Mouse (Mus musculus) midbrain, embryonic 15.5 days (tissue): ENCODE measurements around the gene Reps2. TPM values are rescaled to one million over a fixed set of nuclear protein-coding genes. Genes with fewer than 3 reads are reported as not detected.

ENCODE experiments used
- ATAC-seq: fragments of 200-750 bp; cut with Nextera tagmentation; replicated peaks from 2 replicates; pipeline ENCODE4 v1.8.0; 2017; ENCODE audit warnings: moderate TSS enrichment
- H3K27ac ChIP-seq: fragments of 300-500 bp; sonication (generic); 2 replicates; pipeline ENCODE4 v1.5.1; 2015; ENCODE audit warnings: mild to moderate bottlenecking, inconsistent platforms
- H3K27me3 ChIP-seq: fragments of 300-500 bp; sonication (generic); replicated peaks from 2 replicates; pipeline ENCODE4 v1.6.1; 2015; ENCODE audit warnings: inconsistent platforms
- H3K36me3 ChIP-seq: fragments of 300-500 bp; sonication (generic); replicated peaks from 2 replicates; pipeline ENCODE4 v1.6.1; 2015; ENCODE audit warnings: inconsistent platforms
- H3K4me1 ChIP-seq: fragments of 300-500 bp; sonication (generic); 2 replicates; pipeline ENCODE4 v1.6.1; 2015; ENCODE audit warnings: inconsistent platforms
- H3K4me2 ChIP-seq: fragments of 300-500 bp; sonication (generic); 2 replicates; pipeline ENCODE4 v1.6.1; 2015; ENCODE audit warnings: inconsistent platforms, mild to moderate bottlenecking, moderate library complexity
- H3K4me3 ChIP-seq: fragments of 300-500 bp; sonication (generic); 2 replicates; pipeline ENCODE4 v1.5.1; 2015; ENCODE audit warnings: mild to moderate bottlenecking, inconsistent platforms
- H3K9ac ChIP-seq: fragments of 300-500 bp; sonication (generic); 2 replicates; pipeline ENCODE4 v1.6.1; 2015; ENCODE audit warnings: mild to moderate bottlenecking, inconsistent platforms
- H3K9me3 ChIP-seq: fragments of 300-500 bp; sonication (generic); 2 replicates; pipeline ENCODE4 v1.6.1; 2016; ENCODE audit warnings: inconsistent platforms
- WGBS: fragments of 180-500 bp; shearing (Covaris S2); methylation state at CpG from one replicate; pipeline ENCODE4 v1.1.7; 2015; ENCODE audit warnings: mixed read lengths; 5-methylcytosine and 5-hydroxymethylcytosine counted together
- polyA plus RNA-seq: library from polyadenylated mRNA; unstranded; fragments of >200 nt; fragmentation: Nextera tagmentation; extraction: Ambion mirVana; gene quantifications from 2 replicates; pipeline ENCODE4 v1.2.1, GENCODE M21; 2015

The Reps2 gene
- polyA plus RNA-seq, 1 experiment from 2014 or later: 4.6 TPM

GRCm38 (mm10) chrX:162455364-162455763 is 188.1 kb downstream of the Reps2 start:
- no peaks in the 10 kb centered on the region for H3K36me3 ChIP-seq
- no peak overlapping the region for H3K4me3 ChIP-seq
- peaks cover 8% of the 10 kb centered on the region; the same call in 1 of the 2 replicates for H3K27me3 ChIP-seq
- no peak overlapping the region for H3K9ac ChIP-seq
- WGBS: 80% methylated on average over 1 of the region's 1 CpGs
- no peaks in the 10 kb centered on the region for H3K4me1 ChIP-seq
- ATAC-seq: no peak
- H3K4me2 ChIP-seq: no peak overlapping the region
- no peak overlapping the region for H3K27ac ChIP-seq
- H3K9me3 ChIP-seq: no peaks in the 10 kb centered on the region

GRCm38 (mm10) chrX:162453821-162454402 is 189.5 kb downstream of the Reps2 start:
- peaks cover 14% of the 10 kb centered on the region; the same call in 1 of the 2 replicates for H3K27me3 ChIP-seq
- H3K9ac ChIP-seq: no peak overlapping the region
- no peak for ATAC-seq
- H3K4me2 ChIP-seq: no peak overlapping the region
- H3K4me1 ChIP-seq: no peaks in the 10 kb centered on the region
- 69% methylated on average over 7 of the region's 7 CpGs for WGBS
- no peaks in the 10 kb centered on the region for H3K36me3 ChIP-seq
- no peak overlapping the region for H3K4me3 ChIP-seq
- no peaks in the 10 kb centered on the region for H3K9me3 ChIP-seq
- no peak overlapping the region for H3K27ac ChIP-seq

- ATAC-seq: no peak
- Histone ChIP-seq H3K27me3 (peaks cover 14% of the 10 kb centered on the region; the same call in 1 of the 2 replicates), H3K9me3 (no peaks in the 10 kb centered on the region), H3K9ac (no peak overlapping the region), H3K4me3 (no peak overlapping the region), H3K4me2 (no peak overlapping the region), H3K36me3 (no peaks in the 10 kb centered on the region), H3K27ac (no peak overlapping the region), H3K4me1 (no peaks in the 10 kb centered on the region)
Measured at GRCm38 (mm10) chrX:162452642-162453041, 190.8 kb downstream of the Reps2 start.

GRCm38 (mm10) chrX:162447974-162448373 is 195.5 kb downstream of the Reps2 start:
- Histone ChIP-seq H3K4me1 (no peaks in the 10 kb centered on the region), H3K4me2 (no peak overlapping the region), H3K36me3 (no peaks in the 10 kb centered on the region), H3K4me3 (no peak overlapping the region), H3K27me3 (0 out of 2 replicates have a peak, but pooled peaks cover 9% of the 10 kb centered on the region), H3K9me3 (no peaks in the 10 kb centered on the region), H3K9ac (no peak overlapping the region), H3K27ac (no peak overlapping the region)
- WGBS: 68% methylated on average over 6 of the region's 6 CpGs
- no peak for ATAC-seq

GRCm38 (mm10) chrX:162446678-162447318 is 196.7 kb downstream of the Reps2 start:
- H3K9me3 ChIP-seq: no peaks in the 10 kb centered on the region
- H3K36me3 ChIP-seq: no peaks in the 10 kb centered on the region
- no peaks in the 10 kb centered on the region for H3K4me1 ChIP-seq
- H3K9ac ChIP-seq: no peak overlapping the region
- H3K27ac ChIP-seq: no peak overlapping the region
- 90% methylated on average over 2 of the region's 2 CpGs for WGBS
- H3K4me3 ChIP-seq: no peak overlapping the region
- ATAC-seq: no peak
- 0 out of 2 replicates have a peak, but pooled peaks cover 9% of the 10 kb centered on the region for H3K27me3 ChIP-seq
- no peak overlapping the region for H3K4me2 ChIP-seq

GRCm38 (mm10) chrX:162443387-162443786 is 200.1 kb downstream of the Reps2 start:
- H3K9ac ChIP-seq: no peak overlapping the region
- no peak overlapping the region for H3K4me3 ChIP-seq
- H3K36me3 ChIP-seq: no peaks in the 10 kb centered on the region
- H3K27ac ChIP-seq: no peak overlapping the region
- no peaks in the 10 kb centered on the region for H3K9me3 ChIP-seq
- H3K27me3 ChIP-seq: peaks cover 5% of the 10 kb centered on the region
- H3K4me1 ChIP-seq: no peaks in the 10 kb centered on the region
- no peak overlapping the region for H3K4me2 ChIP-seq
- ATAC-seq: no peak
- 65% methylated on average over 1 of the region's 1 CpGs for WGBS

GRCm38 (mm10) chrX:162442970-162443369 is 200.5 kb downstream of the Reps2 start:
- H3K4me1 ChIP-seq: no peaks in the 10 kb centered on the region
- no peak overlapping the region for H3K4me3 ChIP-seq
- 39% methylated on average over 1 of the region's 1 CpGs for WGBS
- H3K36me3 ChIP-seq: no peaks in the 10 kb centered on the region
- no peak for ATAC-seq
- H3K27me3 ChIP-seq: peaks cover 8% of the 10 kb centered on the region
- no peak overlapping the region for H3K9ac ChIP-seq
- no peaks in the 10 kb centered on the region for H3K9me3 ChIP-seq
- no peak overlapping the region for H3K27ac ChIP-seq
- no peak overlapping the region for H3K4me2 ChIP-seq

GRCm38 (mm10) chrX:162432776-162433543 is 210.5 kb downstream of the Reps2 start:
- Histone ChIP-seq H3K36me3 (no peaks in the 10 kb centered on the region), H3K4me1 (no peaks in the 10 kb centered on the region), H3K4me3 (no peak overlapping the region), H3K9me3 (no peaks in the 10 kb centered on the region), H3K9ac (no peak overlapping the region), H3K27ac (no peak overlapping the region), H3K27me3 (0 out of 2 replicates have a peak, but pooled peaks cover 5% of the 10 kb centered on the region), H3K4me2 (no peak overlapping the region)
- no peak for ATAC-seq
- 73% methylated on average over 5 of the region's 5 CpGs for WGBS

GRCm38 (mm10) chrX:162427698-162428097 is 215.8 kb downstream of the Reps2 start:
- Histone ChIP-seq H3K36me3 (no peaks in the 10 kb centered on the region), H3K9me3 (no peaks in the 10 kb centered on the region), H3K4me1 (no peaks in the 10 kb centered on the region), H3K27me3 (no peaks in the 10 kb centered on the region), H3K27ac (no peak overlapping the region), H3K4me3 (no peak overlapping the region), H3K9ac (no peak overlapping the region), H3K4me2 (no peak overlapping the region)
- WGBS: 69% methylated on average over 3 of the region's 3 CpGs
- no peak for ATAC-seq

- H3K9ac ChIP-seq: no peak overlapping the region
- 89% methylated on average over 3 of the region's 3 CpGs for WGBS
- H3K4me3 ChIP-seq: no peak overlapping the region
- H3K27me3 ChIP-seq: peaks cover 4% of the 10 kb centered on the region
- no peaks in the 10 kb centered on the region for H3K36me3 ChIP-seq
- no peaks in the 10 kb centered on the region for H3K9me3 ChIP-seq
- no peak for ATAC-seq
- H3K27ac ChIP-seq: no peak overlapping the region
- no peak overlapping the region for H3K4me2 ChIP-seq
- H3K4me1 ChIP-seq: no peaks in the 10 kb centered on the region
Measured at GRCm38 (mm10) chrX:162419431-162419830, 224.0 kb downstream of the Reps2 start.

GRCm38 (mm10) chrX:162413124-162413523 is 230.3 kb downstream of the Reps2 start:
- no peak overlapping the region for H3K4me3 ChIP-seq
- no peaks in the 10 kb centered on the region for H3K4me1 ChIP-seq
- H3K4me2 ChIP-seq: no peak overlapping the region
- 84% methylated on average over 2 of the region's 2 CpGs for WGBS
- ATAC-seq: no peak
- H3K9ac ChIP-seq: no peak overlapping the region
- H3K27me3 ChIP-seq: peaks cover 9% of the 10 kb centered on the region
- H3K9me3 ChIP-seq: no peaks in the 10 kb centered on the region
- H3K27ac ChIP-seq: no peak overlapping the region
- no peaks in the 10 kb centered on the region for H3K36me3 ChIP-seq

- no peaks in the 10 kb centered on the region; the same call in 1 of the 2 replicates for H3K27me3 ChIP-seq
- no peak for ATAC-seq
- no peak overlapping the region for H3K4me3 ChIP-seq
- WGBS: 70% methylated on average over 4 of the region's 4 CpGs
- H3K36me3 ChIP-seq: no peaks in the 10 kb centered on the region
- no peak overlapping the region for H3K27ac ChIP-seq
- H3K9ac ChIP-seq: no peak overlapping the region
- H3K9me3 ChIP-seq: no peaks in the 10 kb centered on the region
- H3K4me1 ChIP-seq: no peaks in the 10 kb centered on the region
- H3K4me2 ChIP-seq: no peak overlapping the region
Measured at GRCm38 (mm10) chrX:162407291-162407690, 236.2 kb downstream of the Reps2 start.
